Mouse (Mus musculus) lung, postnatal 0 days (tissue): Measurements from ENCODE around the gene Fscn1.

Source experiments
- CTCF ChIP-seq: IDR thresholded peaks from 2 replicates; pipeline ENCODE4 v1.5.1; 2016; ENCODE audit warnings: antibody characterized with exemption, mild to moderate bottlenecking
- EP300 ChIP-seq: IDR thresholded peaks from 2 replicates; pipeline ENCODE4 v1.6.1; 2016; ENCODE audit warnings: antibody characterized with exemption, mild to moderate bottlenecking, control low read depth

DNA sequence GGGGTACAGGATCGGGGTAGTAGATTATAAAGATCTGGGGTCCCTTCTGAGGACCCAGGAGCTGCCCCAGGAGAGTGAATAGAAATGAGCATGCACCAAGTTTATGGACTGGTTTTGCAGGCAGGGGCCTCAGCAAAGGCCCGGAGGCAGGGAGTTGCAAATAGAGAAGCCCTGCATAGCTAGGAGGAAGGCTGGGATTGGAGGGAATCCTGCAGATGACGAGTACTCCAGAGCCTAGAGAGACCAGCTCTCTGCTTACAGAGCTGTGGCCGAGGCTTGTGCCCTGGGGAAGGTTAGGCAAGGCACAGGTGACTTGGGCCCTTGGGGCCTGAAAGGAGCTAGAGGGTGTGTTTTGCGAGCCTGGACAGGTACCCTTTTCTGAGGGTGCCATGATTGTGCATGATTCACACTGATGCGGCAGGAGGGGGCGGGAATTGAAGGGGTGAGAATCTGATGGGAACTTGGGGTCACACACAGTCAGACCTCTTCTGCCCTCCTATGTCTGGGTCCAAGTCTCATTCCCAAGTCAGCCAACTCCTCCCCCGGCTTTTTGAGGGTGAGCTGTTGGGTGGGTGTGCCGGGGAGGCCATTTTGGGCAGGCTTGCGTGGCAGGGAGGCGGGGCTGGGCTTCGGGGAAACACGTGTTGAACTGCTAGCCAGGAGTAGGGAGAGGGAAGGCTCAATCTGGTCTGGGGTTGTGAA, 3.0 kb downstream of the Fscn1 start:
- TF ChIP-seq CTCF (no peak), EP300 (no peak)
